Mouse (Mus musculus): ENCODE results near the gene Ebp.

- TF ChIP-seq CHD2 (IDR thresholded peaks at IDR 0.05; ENCODE audit: low read depth, low read length) = no peak
- TF ChIP-seq ZC3H11A (IDR thresholded peaks at IDR 0.05; ENCODE audit: borderline replicate concordance, low read depth, low read length) = no peak
Observed at GRCm38 (mm10) chrX:8205551-8205950, 12.2 kb upstream of the Ebp start.

Measured in ES-E14 (cell line).